8 mouse cellular contexts compared by ENCODE assay signal in the genomic region with DNA sequence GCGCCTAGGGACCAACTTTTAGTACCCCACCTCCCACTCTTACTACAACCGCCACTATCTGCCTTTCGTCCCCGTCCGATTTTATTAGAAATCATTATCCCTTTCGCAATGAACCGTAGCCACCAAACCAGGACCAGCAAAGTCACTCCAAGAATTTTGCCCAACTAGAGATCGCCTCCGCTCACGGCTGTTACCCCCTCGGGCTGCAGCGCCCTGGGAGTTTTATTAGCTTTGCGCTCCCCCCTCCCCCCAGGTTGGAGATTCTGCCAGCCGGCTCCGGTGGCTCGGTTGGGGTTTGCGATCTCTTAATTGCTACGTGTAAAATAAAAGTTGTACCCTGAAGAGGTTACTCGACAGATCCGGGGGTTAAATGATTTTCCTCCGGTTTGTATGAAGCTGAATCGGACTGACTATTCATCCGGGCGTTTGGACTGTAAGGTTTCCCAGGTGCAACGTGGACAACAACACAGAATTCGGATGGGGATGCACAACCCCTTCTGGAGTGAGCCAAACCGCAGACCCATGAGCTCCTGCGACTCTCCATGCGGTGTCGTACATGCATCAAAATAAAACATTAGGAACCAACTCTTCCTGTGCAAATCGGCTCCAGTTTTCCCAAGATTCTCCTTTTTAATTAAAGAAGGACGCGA. TPM values are rescaled to one million over a fixed set of nuclear protein-coding genes. Genes with fewer than 3 reads are reported as not detected.
A peak's percentile ranks its signal among the peaks of the same experiment; 100 is the strongest.
DNase-seq lines count a peak whose midpoint lies in the region; ATAC-seq lines count a peak whose summit lies in the region.

No protein-coding gene starts in this region.

- ATAC-seq in kidney, embryonic 14.5 days (ENCODE audit: low FRiP score, low TSS enrichment) = no peak
- no peak for ATAC-seq in embryonic facial prominence, embryonic 14.5 days (ENCODE audit: low read depth)
- ATAC-seq in neural tube, embryonic 15.5 days (ENCODE audit: low FRiP score) = no peak

- peak overlapping the region; percentile 59; the same call in 1 of the 2 replicates for H3K27ac ChIP-seq in kidney, embryonic 14.5 days (ENCODE audit: low read depth, low read length)
- 0 out of 2 replicates have a peak overlapping the region, but pooled peaks have one; percentile 29 for H3K27ac ChIP-seq in embryonic facial prominence, embryonic 14.5 days (replicated peaks; ENCODE audit: low read depth, low read length)
- H3K27ac ChIP-seq in limb, embryonic 10.5 days = no peak overlapping the region
- no peak overlapping the region for H3K27ac ChIP-seq in neural tube, embryonic 15.5 days (replicated peaks)

- H3K9me3 ChIP-seq in kidney, embryonic 14.5 days (ENCODE audit: control insufficient read depth, low read length) = no peaks in the 10 kb centered on the region
- no peaks in the 10 kb centered on the region for H3K9me3 ChIP-seq in embryonic facial prominence, embryonic 14.5 days (ENCODE audit: control insufficient read depth, low read length)
- no peaks in the 10 kb centered on the region for H3K9me3 ChIP-seq in limb, embryonic 10.5 days (replicated peaks)
- no peaks in the 10 kb centered on the region for H3K9me3 ChIP-seq in neural tube, embryonic 15.5 days (replicated peaks)

- peak overlapping the region; percentile 38 for H3K4me3 ChIP-seq in kidney, embryonic 14.5 days (ENCODE audit: low read length)
- peak overlapping the region; percentile 58 for H3K4me3 ChIP-seq in embryonic facial prominence, embryonic 14.5 days (ENCODE audit: low read depth, low read length)
- peak overlapping the region; percentile 71 for H3K4me3 ChIP-seq in limb, embryonic 10.5 days
- peak overlapping the region; percentile 46 for H3K4me3 ChIP-seq in neural tube, embryonic 15.5 days (replicated peaks)

- no peaks in the 10 kb centered on the region for H3K4me1 ChIP-seq in kidney, embryonic 14.5 days (ENCODE audit: control insufficient read depth, insufficient read depth, low read length)
- 0 out of 2 replicates have a peak, but pooled peaks cover 3% of the 10 kb centered on the region for H3K4me1 ChIP-seq in embryonic facial prominence, embryonic 14.5 days (ENCODE audit: control insufficient read depth, insufficient read depth, low read length)
- peaks cover 74% of the 10 kb centered on the region for H3K4me1 ChIP-seq in limb, embryonic 10.5 days
- peaks cover 51% of the 10 kb centered on the region for H3K4me1 ChIP-seq in neural tube, embryonic 15.5 days

- DNase-seq in kidney, adult 11 months = no peak
- DNase-seq in embryonic facial prominence, embryonic 14.5 days (ENCODE audit: low spot score) = no peak
- DNase-seq in limb, embryonic 10.5 days (ENCODE audit: low spot score) = peak; percentile 76
- no peak for DNase-seq in urinary bladder, adult 2 months (ENCODE audit: low spot score)
- DNase-seq in layer of hippocampus, adult 18-20 months (ENCODE audit: low spot score in 2 of 2) = no peak
- DNase-seq in adrenal gland, adult 8-10 months = no peak

- peak overlapping the region; percentile 34 for H3K9ac ChIP-seq in kidney, embryonic 14.5 days (ENCODE audit: low read depth, low read length)
- peak overlapping the region; percentile 40; the same call in 1 of the 2 replicates for H3K9ac ChIP-seq in embryonic facial prominence, embryonic 14.5 days (ENCODE audit: low read depth, low read length)
- H3K9ac ChIP-seq in neural tube, embryonic 15.5 days (replicated peaks) = no peak overlapping the region

- peaks cover 93% of the 10 kb centered on the region for H3K27me3 ChIP-seq in kidney, embryonic 14.5 days (ENCODE audit: control insufficient read depth, insufficient read depth, low read length)
- H3K27me3 ChIP-seq in embryonic facial prominence, embryonic 14.5 days (replicated peaks; ENCODE audit: control insufficient read depth, insufficient read depth, low read length) = peaks cover 78% of the 10 kb centered on the region
- peaks cover 94% of the 10 kb centered on the region for H3K27me3 ChIP-seq in limb, embryonic 10.5 days (ENCODE audit: low read depth, poor library complexity, severe bottlenecking)
- peaks cover 66% of the 10 kb centered on the region for H3K27me3 ChIP-seq in neural tube, embryonic 15.5 days (replicated peaks)

- WGBS in kidney, embryonic 14.5 days = under 1% methylated on average over 33 of the region's 33 CpGs
- WGBS in embryonic facial prominence, embryonic 14.5 days = 2% methylated on average over 33 of the region's 33 CpGs
- WGBS in limb, embryonic 10.5 days = under 1% methylated on average over 33 of the region's 33 CpGs
- under 1% methylated on average over 33 of the region's 33 CpGs for WGBS in neural tube, embryonic 15.5 days

- H3K4me2 ChIP-seq in kidney, embryonic 14.5 days (replicated peaks; ENCODE audit: low read depth, low read length) = peak overlapping the region; percentile 57
- peak overlapping the region; percentile 65 for H3K4me2 ChIP-seq in embryonic facial prominence, embryonic 14.5 days (ENCODE audit: low read depth, low read length)
- H3K4me2 ChIP-seq in neural tube, embryonic 15.5 days = peak overlapping the region; percentile 67

- H3K36me3 ChIP-seq in kidney, embryonic 14.5 days (ENCODE audit: control insufficient read depth, insufficient read depth, low read length) = no peaks in the 10 kb centered on the region
- no peaks in the 10 kb centered on the region for H3K36me3 ChIP-seq in embryonic facial prominence, embryonic 14.5 days (ENCODE audit: control insufficient read depth, insufficient read depth, low read length)
- H3K36me3 ChIP-seq in limb, embryonic 10.5 days = no peaks in the 10 kb centered on the region
- no peaks in the 10 kb centered on the region for H3K36me3 ChIP-seq in neural tube, embryonic 15.5 days

RNA-seq across cellular contexts. Expression of a gene that starts 3.7 kb away (rescaled TPM):
- polyA plus RNA-seq in kidney, embryonic 14.5 days (2014; fragmentation: Nextera tagmentation; extraction: Ambion mirVana) = 3.6 and 4.8 TPM in 2 replicates
- polyA plus RNA-seq in embryonic facial prominence, embryonic 14.5 days (2014; fragmentation: Nextera tagmentation; extraction: Ambion mirVana) = 4.6 and 5.0 TPM in 2 replicates
- polyA plus RNA-seq in limb, embryonic 10.5 days (2016; fragmentation: Nextera tagmentation; extraction: Ambion mirVana) = 6.7 and 6.9 TPM in 2 replicates
- 5.5 and 6.5 TPM in 2 replicates for polyA plus RNA-seq in neural tube, embryonic 15.5 days (2015; fragmentation: Nextera tagmentation; extraction: Ambion mirVana)
- 0.74 and 0.84 TPM in 2 replicates for polyA plus RNA-seq in urinary bladder, adult 2 months (2012; rRNA removed)
- under 1 TPM; 0.27 to 0.30 TPM for total RNA-seq in layer of hippocampus, adult 18-20 months (2021)
- total RNA-seq in adrenal gland, adult 8-10 months (2022) = under 1 TPM; 0.14 to 0.41 (median 0.26) TPM

Comparison
In these comparisons a context has a peak if more than half of its experiments do, and no peak if none do; other contexts are left out.
1. H3K27ac ChIP-seq: peak in kidney, embryonic 14.5 days (single experiment) and embryonic facial prominence, embryonic 14.5 days (single experiment); none in limb, embryonic 10.5 days (single experiment) and neural tube, embryonic 15.5 days (single experiment).
2. Peak in every context shown above with its lines, with median percentiles within 50 percentile points of each other: H3K4me2 ChIP-seq and H3K4me3 ChIP-seq.